Mouse (Mus musculus) embryonic facial prominence, embryonic 15.5 days (tissue): ENCODE measurements around the gene Ddit4. TPM values are rescaled to one million over a fixed set of nuclear protein-coding genes. Genes with fewer than 3 reads are reported as not detected.

Experiments used
- ATAC-seq: fragments of 200-750 bp; cut with Nextera tagmentation; 2 replicates; pipeline ENCODE4 v1.8.0; 2017; ENCODE audit warnings: low read depth, moderate TSS enrichment; ENCODE audit not compliant: insufficient number of reproducible peaks, low FRiP score, low TSS enrichment
- H3K27ac ChIP-seq: fragments of 300-500 bp; sonication (generic); replicated peaks from 2 replicates; pipeline ENCODE4 v1.5.1; 2015; ENCODE audit warnings: mild to moderate bottlenecking, inconsistent platforms
- H3K27me3 ChIP-seq: fragments of 300-500 bp; sonication (generic); 2 replicates; pipeline ENCODE4 v1.6.1; 2015; ENCODE audit warnings: inconsistent platforms
- H3K36me3 ChIP-seq: fragments of 300-500 bp; sonication (generic); 2 replicates; pipeline ENCODE4 v1.6.1; 2015; ENCODE audit warnings: mild to moderate bottlenecking, inconsistent platforms
- H3K4me1 ChIP-seq: fragments of 300-500 bp; sonication (generic); 2 replicates; pipeline ENCODE4 v1.6.1; 2015; ENCODE audit warnings: inconsistent platforms
- H3K4me2 ChIP-seq: fragments of 300-500 bp; sonication (generic); replicated peaks from 2 replicates; pipeline ENCODE4 v1.6.1; 2015; ENCODE audit warnings: mild to moderate bottlenecking, inconsistent platforms
- H3K4me3 ChIP-seq: fragments of 300-500 bp; sonication (generic); replicated peaks from 2 replicates; pipeline ENCODE4 v1.5.1; 2015; ENCODE audit warnings: mild to moderate bottlenecking, inconsistent platforms
- H3K9ac ChIP-seq: fragments of 300-500 bp; sonication (generic); 2 replicates; pipeline ENCODE4 v1.6.1; 2015; ENCODE audit warnings: inconsistent platforms
- H3K9me3 ChIP-seq: fragments of 300-500 bp; sonication (generic); replicated peaks from 2 replicates; pipeline ENCODE4 v1.6.1; 2016; ENCODE audit warnings: inconsistent platforms
- WGBS: fragments of 180-500 bp; shearing (Covaris S2); methylation state at CpG from one replicate; pipeline ENCODE4 v1.1.7; 2015; 5-methylcytosine and 5-hydroxymethylcytosine counted together
- polyA plus RNA-seq: library from polyadenylated mRNA; unstranded; fragments of >200 nt; fragmentation: Nextera tagmentation; extraction: Ambion mirVana; gene quantifications from 2 replicates; pipeline ENCODE4 v1.2.1, GENCODE M21; 2015

Gene Ddit4
- polyA plus RNA-seq, 1 experiment from 2014 or later: 89.1 TPM

GRCm38 (mm10) chr10:59981336-59981735 lies 29.7 kb upstream of the Ddit4 start:
- no peak overlapping the region for H3K4me3 ChIP-seq
- no peaks in the 10 kb centered on the region for H3K9me3 ChIP-seq
- H3K36me3 ChIP-seq: peaks cover 12% of the 10 kb centered on the region
- ATAC-seq: no peak
- H3K4me1 ChIP-seq: peaks cover 26% of the 10 kb centered on the region
- H3K9ac ChIP-seq: no peak overlapping the region
- peak overlapping the region; percentile 28; the same call in 1 of the 2 replicates for H3K27ac ChIP-seq
- H3K27me3 ChIP-seq: no peaks in the 10 kb centered on the region
- no peak overlapping the region for H3K4me2 ChIP-seq
- 80% methylated on average over 4 of the region's 4 CpGs for WGBS

GRCm38 (mm10) chr10:59980815-59981244 lies 29.2 kb upstream of the Ddit4 start:
- peaks cover 26% of the 10 kb centered on the region for H3K4me1 ChIP-seq
- no peak overlapping the region for H3K4me3 ChIP-seq
- WGBS: 79% methylated on average over 6 of the region's 6 CpGs
- no peak overlapping the region for H3K4me2 ChIP-seq
- no peak overlapping the region for H3K27ac ChIP-seq
- H3K27me3 ChIP-seq: no peaks in the 10 kb centered on the region
- H3K9ac ChIP-seq: no peak overlapping the region
- peaks cover 8% of the 10 kb centered on the region for H3K36me3 ChIP-seq
- no peak for ATAC-seq
- no peaks in the 10 kb centered on the region for H3K9me3 ChIP-seq

GRCm38 (mm10) chr10:59978873-59979743 lies 27.5 kb upstream of the Ddit4 start:
- H3K27ac ChIP-seq: peak overlapping the region; percentile 83
- H3K9me3 ChIP-seq: no peaks in the 10 kb centered on the region
- H3K36me3 ChIP-seq: no peaks in the 10 kb centered on the region
- no peak overlapping the region for H3K9ac ChIP-seq
- H3K4me2 ChIP-seq: no peak overlapping the region
- 22% methylated on average over 11 of the region's 11 CpGs for WGBS
- H3K4me1 ChIP-seq: peaks cover 40% of the 10 kb centered on the region
- ATAC-seq: peak; percentile 74
- H3K4me3 ChIP-seq: no peak overlapping the region
- H3K27me3 ChIP-seq: no peaks in the 10 kb centered on the region

GRCm38 (mm10) chr10:59978401-59978800 lies 26.8 kb upstream of the Ddit4 start:
- Histone ChIP-seq H3K9ac (no peak overlapping the region), H3K9me3 (no peaks in the 10 kb centered on the region), H3K4me1 (peaks cover 47% of the 10 kb centered on the region), H3K27ac (peak overlapping the region; percentile 83), H3K27me3 (no peaks in the 10 kb centered on the region), H3K36me3 (no peaks in the 10 kb centered on the region), H3K4me3 (no peak overlapping the region), H3K4me2 (no peak overlapping the region)
- 51% methylated on average over 2 of the region's 2 CpGs for WGBS
- no peak for ATAC-seq

GRCm38 (mm10) chr10:59977715-59978343 lies 26.2 kb upstream of the Ddit4 start:
- no peaks in the 10 kb centered on the region for H3K36me3 ChIP-seq
- ATAC-seq: no peak
- H3K27ac ChIP-seq: peak overlapping the region; percentile 83
- H3K4me3 ChIP-seq: no peak overlapping the region
- no peaks in the 10 kb centered on the region for H3K9me3 ChIP-seq
- H3K27me3 ChIP-seq: no peaks in the 10 kb centered on the region
- H3K9ac ChIP-seq: no peak overlapping the region
- peaks cover 52% of the 10 kb centered on the region for H3K4me1 ChIP-seq
- WGBS: 71% methylated on average over 5 of the region's 5 CpGs
- no peak overlapping the region for H3K4me2 ChIP-seq

GRCm38 (mm10) chr10:59977141-59977540 lies 25.5 kb upstream of the Ddit4 start:
- H3K36me3 ChIP-seq: no peaks in the 10 kb centered on the region
- H3K27ac ChIP-seq: no peak overlapping the region
- no peak overlapping the region for H3K4me2 ChIP-seq
- no peak overlapping the region for H3K4me3 ChIP-seq
- ATAC-seq: no peak
- no peaks in the 10 kb centered on the region for H3K27me3 ChIP-seq
- H3K4me1 ChIP-seq: peaks cover 53% of the 10 kb centered on the region
- 58% methylated on average over 2 of the region's 4 CpGs for WGBS
- no peak overlapping the region for H3K9ac ChIP-seq
- no peaks in the 10 kb centered on the region for H3K9me3 ChIP-seq

GRCm38 (mm10) chr10:59974786-59975185 lies 23.2 kb upstream of the Ddit4 start:
- Histone ChIP-seq H3K27ac (peak overlapping the region; percentile 91), H3K27me3 (no peaks in the 10 kb centered on the region), H3K9ac (no peak overlapping the region), H3K9me3 (no peaks in the 10 kb centered on the region), H3K36me3 (no peaks in the 10 kb centered on the region), H3K4me3 (no peak overlapping the region), H3K4me1 (peaks cover 64% of the 10 kb centered on the region), H3K4me2 (0 out of 2 replicates have a peak overlapping the region, but pooled peaks have one; percentile 12)
- no peak for ATAC-seq
- whole genome bisulfite sequencing: 77% methylated on average over 3 of the region's 3 CpGs

- ATAC-seq: peak; percentile 58
- peak overlapping the region; percentile 91 for H3K27ac ChIP-seq
- no peaks in the 10 kb centered on the region for H3K27me3 ChIP-seq
- no peak overlapping the region for H3K9ac ChIP-seq
- 7% methylated on average over 6 of the region's 6 CpGs for WGBS
- H3K4me2 ChIP-seq: peak overlapping the region; percentile 12; the same call in 1 of the 2 replicates
- no peaks in the 10 kb centered on the region for H3K9me3 ChIP-seq
- peaks cover 59% of the 10 kb centered on the region for H3K4me1 ChIP-seq
- no peaks in the 10 kb centered on the region for H3K36me3 ChIP-seq
- no peak overlapping the region for H3K4me3 ChIP-seq
These were observed 22.6 kb upstream of the Ddit4 start for GRCm38 (mm10) chr10:59974191-59974664.

- WGBS: 87% methylated on average over 4 of the region's 4 CpGs
- Histone ChIP-seq H3K9me3 (no peaks in the 10 kb centered on the region), H3K27me3 (no peaks in the 10 kb centered on the region), H3K4me1 (peaks cover 50% of the 10 kb centered on the region), H3K36me3 (no peaks in the 10 kb centered on the region), H3K4me2 (no peak overlapping the region), H3K4me3 (no peak overlapping the region), H3K9ac (no peak overlapping the region), H3K27ac (peak overlapping the region; percentile 91; the same call in 1 of the 2 replicates)
- ATAC-seq: no peak
These were observed 21.8 kb upstream of the Ddit4 start for GRCm38 (mm10) chr10:59973400-59973799.

- Histone ChIP-seq H3K4me1 (peaks cover 46% of the 10 kb centered on the region), H3K27me3 (no peaks in the 10 kb centered on the region), H3K27ac (peak overlapping the region; percentile 48; the same call in 1 of the 2 replicates), H3K9ac (no peak overlapping the region), H3K36me3 (no peaks in the 10 kb centered on the region), H3K9me3 (no peaks in the 10 kb centered on the region), H3K4me3 (no peak overlapping the region), H3K4me2 (no peak overlapping the region)
- WGBS: 78% methylated on average over 6 of the region's 6 CpGs
- no peak for ATAC-seq
These were observed 21.4 kb upstream of the Ddit4 start for GRCm38 (mm10) chr10:59972999-59973398.

- H3K27ac ChIP-seq: peak overlapping the region; percentile 48; the same call in 1 of the 2 replicates
- no peak overlapping the region for H3K4me3 ChIP-seq
- WGBS: 80% methylated on average over 2 of the region's 2 CpGs
- no peak overlapping the region for H3K9ac ChIP-seq
- H3K9me3 ChIP-seq: no peaks in the 10 kb centered on the region
- H3K4me1 ChIP-seq: peaks cover 43% of the 10 kb centered on the region
- no peaks in the 10 kb centered on the region for H3K36me3 ChIP-seq
- H3K4me2 ChIP-seq: no peak overlapping the region
- ATAC-seq: no peak
- H3K27me3 ChIP-seq: no peaks in the 10 kb centered on the region
These were observed 20.9 kb upstream of the Ddit4 start for GRCm38 (mm10) chr10:59972534-59972933.
